Mouse (Mus musculus) skeletal muscle tissue, postnatal 0 days (tissue): ENCODE measurements around the gene Ifi27. TPM values are rescaled to one million over a fixed set of nuclear protein-coding genes. Genes with fewer than 3 reads are reported as not detected.

Experiments used
- polyA plus RNA-seq: library from polyadenylated mRNA; unstranded; fragments of >200 nt; fragmentation: Nextera tagmentation; extraction: Ambion mirVana; gene quantifications from 2 replicates; pipeline ENCODE4 v1.2.1, GENCODE M21; 2015

The Ifi27 gene
- 75.3 and 130 TPM in 2 replicates for polyA plus RNA-seq

GRCm38 (mm10) chr12:103433986-103434731 lies at the start of gene Ifi27:
TSS of gene Ifi27 (plus strand) at chr12:103434211.

DNA sequence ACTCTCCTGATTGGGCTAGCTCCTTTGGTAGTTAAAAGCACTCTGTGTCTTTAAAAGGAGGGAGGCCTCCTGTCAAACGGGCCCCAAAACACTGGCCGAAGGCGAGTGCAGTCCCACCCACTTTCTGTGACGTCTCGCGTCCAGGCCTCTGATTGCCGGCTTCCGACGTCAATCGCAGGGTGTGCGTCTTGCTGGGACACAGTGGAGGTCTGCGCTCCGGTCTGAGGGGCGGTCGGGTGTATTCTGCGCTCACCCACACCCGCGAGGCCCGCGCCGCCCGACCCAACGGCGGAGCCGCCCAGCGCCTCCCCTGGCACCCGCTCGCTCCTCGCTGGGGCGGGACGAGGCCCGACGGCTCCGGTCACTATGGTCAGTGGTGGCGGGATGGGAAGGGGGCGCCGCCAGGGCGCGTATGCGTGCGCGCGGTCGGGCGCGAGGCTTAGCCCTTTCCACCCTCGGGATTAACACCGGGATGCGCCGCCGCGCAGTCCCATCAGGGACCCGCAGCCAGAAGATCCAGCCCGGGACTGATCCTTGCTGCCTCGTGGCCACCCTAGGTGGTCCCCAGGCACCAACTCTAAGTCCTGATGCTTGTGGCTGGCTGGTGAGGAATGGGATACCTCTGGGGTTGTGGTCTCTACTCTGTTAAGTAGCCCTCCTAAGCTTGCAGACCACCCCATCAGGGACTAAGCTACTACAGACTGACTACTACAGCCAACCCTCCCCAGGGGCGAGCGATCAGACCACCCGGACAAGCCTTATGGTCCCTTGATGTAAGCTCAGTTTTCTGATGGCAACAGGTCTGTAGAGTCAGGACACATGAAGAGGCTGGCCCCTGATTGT lies 45.3 kb upstream of the Ifi27 start, which contains the start of gene Otub2:
Gene Otub2, plus strand, starts transcription at position 178 of the 843 bp plus-strand sequence.

GRCm38 (mm10) chr12:103407720-103408119 lies 26.3 kb upstream of the Ifi27 start, which contains the start of gene 9330161L09Rik:
TSS of gene 9330161L09Rik (minus strand) at chr12:103407820.

DNA sequence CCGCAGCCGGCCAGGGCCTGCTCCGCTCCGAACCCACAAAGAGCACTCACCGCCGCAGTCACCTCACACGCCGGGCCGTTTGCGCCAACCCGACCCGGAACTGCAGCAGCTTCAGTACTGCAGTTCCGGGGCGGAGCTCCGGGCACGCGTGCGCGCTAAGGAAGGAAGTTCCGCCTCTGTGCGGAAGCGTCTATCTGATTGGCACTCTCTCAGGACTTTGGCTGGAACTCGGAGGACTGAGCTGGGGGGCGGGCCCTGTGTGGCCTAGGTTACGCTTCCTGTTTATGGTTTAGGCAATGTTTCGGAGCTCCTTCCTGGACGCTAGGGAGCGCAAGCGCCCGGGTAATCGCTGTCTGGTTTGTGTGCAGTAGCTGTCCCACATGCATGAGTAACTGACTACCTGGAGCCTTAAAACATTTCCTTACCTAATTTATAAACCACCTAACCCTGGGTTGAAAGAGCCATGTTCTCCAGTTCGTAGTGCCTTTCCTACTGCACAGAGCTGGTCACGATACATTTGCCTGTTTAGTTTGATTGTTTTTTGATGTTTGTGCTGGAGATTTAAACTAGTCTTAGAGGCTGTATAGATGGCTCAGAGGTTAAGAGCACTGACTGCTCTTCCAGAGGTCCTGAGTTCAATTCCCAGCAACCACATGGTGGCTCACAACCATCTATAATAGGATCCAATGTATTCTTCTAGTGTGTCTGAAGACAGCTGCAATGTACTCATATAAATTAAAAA lies 8.1 kb upstream of the Ifi27 start, which contains the start of gene Ddx24:
Gene Ddx24, minus strand, starts transcription at position 102 of the 742 bp plus-strand sequence.

DNA sequence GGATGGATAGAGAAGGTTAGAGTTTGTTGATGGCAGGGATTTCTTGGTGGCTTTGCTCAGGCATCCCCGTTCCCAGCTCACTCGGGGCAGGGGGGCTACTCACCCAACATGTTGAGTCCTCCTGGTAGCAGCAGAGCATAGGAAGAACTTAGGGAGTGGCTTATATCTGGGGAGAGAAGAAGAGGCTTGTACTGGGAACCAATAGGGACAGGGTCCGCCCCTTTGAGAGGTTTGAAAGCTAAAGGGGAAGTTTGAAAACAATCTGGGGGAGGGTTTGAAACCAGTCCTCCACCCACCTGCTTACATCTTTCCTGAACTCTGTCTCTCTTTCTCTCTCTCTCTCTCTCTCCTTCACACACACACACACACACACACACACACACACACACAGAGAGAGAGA lies 9.5 kb downstream of the Ifi27 start, which contains the start of gene Ifi27l2a:
Gene Ifi27l2a, minus strand, starts transcription at position 157 of the 400 bp plus-strand sequence.

DNA sequence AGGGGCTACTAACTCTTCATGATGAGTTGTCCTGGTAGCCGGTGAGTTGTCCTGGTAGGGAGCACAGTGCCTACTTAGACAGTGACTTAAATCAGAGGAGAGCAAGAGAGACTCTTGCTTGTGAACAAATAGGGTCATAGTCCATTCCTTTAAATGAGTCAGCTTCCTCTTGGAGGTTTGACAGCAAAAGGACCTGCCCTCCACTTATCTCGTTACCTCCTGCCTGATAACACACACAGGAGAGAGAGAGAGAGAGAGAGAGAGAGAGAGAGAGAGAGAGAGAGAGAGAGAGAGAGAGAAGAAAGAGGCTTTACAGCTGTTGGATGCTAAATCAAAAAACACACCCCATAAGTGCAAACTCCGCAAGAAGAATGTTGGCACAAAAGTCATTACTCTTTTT lies 23.1 kb downstream of the Ifi27 start, which contains the start of gene Ifi27l2b:
Gene Ifi27l2b, minus strand, starts transcription at position 84 of the 400 bp plus-strand sequence.

Other genes with a start within 250 kb of the Ifi27 start
- gene Prima1, start 192.1 kb upstream of the Ifi27 start, polyA plus RNA-seq: 0.32 and 0.50 TPM in 2 replicates
- not detected in 2 replicates for gene Fam181a, start 123.2 kb upstream of the Ifi27 start, polyA plus RNA-seq
- 130 and 133 TPM in 2 replicates for gene Asb2, start 78.2 kb upstream of the Ifi27 start, polyA plus RNA-seq
- 4.9 and 5.3 TPM in 2 replicates for gene Otub2, start 45.5 kb upstream of the Ifi27 start, polyA plus RNA-seq
- 0.24 TPM in 1 of 2 replicates, not detected in the other for gene 9330161L09Rik, start 26.4 kb upstream of the Ifi27 start, polyA plus RNA-seq
- 66.8 and 72.5 TPM in 2 replicates for gene Ddx24, start 8.4 kb upstream of the Ifi27 start, polyA plus RNA-seq
- gene Ifi27l2a, start 9.5 kb downstream of the Ifi27 start, polyA plus RNA-seq: 88.9 and 116 TPM in 2 replicates
- gene Ifi27l2b, start 23.0 kb downstream of the Ifi27 start, polyA plus RNA-seq: not detected in 2 replicates
- 0.06 and 0.22 TPM in 2 replicates for gene Ppp4r4, start 98.1 kb downstream of the Ifi27 start, polyA plus RNA-seq
- not detected in 2 replicates for gene Serpina10, start 197.2 kb downstream of the Ifi27 start, polyA plus RNA-seq
- gene Serpina6, start 223.0 kb downstream of the Ifi27 start, polyA plus RNA-seq: not detected in 2 replicates
- gene Serpina16, start 241.9 kb downstream of the Ifi27 start, polyA plus RNA-seq: not detected in 2 replicates